Mouse (Mus musculus) heart, embryonic 13.5 days (tissue): ENCODE results near the gene Pard6b. TPM values are rescaled to one million over a fixed set of nuclear protein-coding genes. Genes with fewer than 3 reads are reported as not detected.
A peak's percentile ranks its signal among the peaks of the same experiment; 100 is the strongest.

Experiments
- ATAC-seq: fragments of 200-750 bp; cut with Nextera tagmentation; 2 replicates; pipeline ENCODE4 v1.8.0; 2017; ENCODE audit warnings: moderate TSS enrichment; ENCODE audit not compliant: insufficient number of reproducible peaks, low FRiP score, low TSS enrichment; ENCODE audit errors: extremely low read depth
- H3K27ac ChIP-seq: fragments of 300-500 bp; sonication (generic); replicated peaks from 2 replicates; pipeline ENCODE4 v1.5.1; 2015; ENCODE audit warnings: moderate library complexity, mild to moderate bottlenecking, inconsistent platforms
- H3K27me3 ChIP-seq: fragments of 300-500 bp; sonication (generic); replicated peaks from 2 replicates; pipeline ENCODE4 v1.6.1; 2015; ENCODE audit warnings: mild to moderate bottlenecking, inconsistent platforms
- H3K36me3 ChIP-seq: fragments of 300-500 bp; sonication (generic); 2 replicates; pipeline ENCODE4 v1.6.1; 2015; ENCODE audit warnings: mild to moderate bottlenecking, inconsistent platforms
- H3K4me1 ChIP-seq: fragments of 300-500 bp; sonication (generic); 2 replicates; pipeline ENCODE4 v1.6.1; 2015; ENCODE audit warnings: inconsistent platforms
- H3K4me2 ChIP-seq: fragments of 300-500 bp; sonication (generic); 2 replicates; pipeline ENCODE4 v1.6.1; 2015; ENCODE audit warnings: inconsistent platforms, mild to moderate bottlenecking, moderate library complexity
- H3K4me3 ChIP-seq: fragments of 300-500 bp; sonication (generic); 2 replicates; pipeline ENCODE4 v1.5.1; 2015; ENCODE audit warnings: moderate library complexity, mild to moderate bottlenecking, inconsistent platforms
- H3K9ac ChIP-seq: fragments of 300-500 bp; sonication (generic); 2 replicates; pipeline ENCODE4 v1.6.1; 2015; ENCODE audit warnings: inconsistent platforms, mild to moderate bottlenecking, moderate library complexity
- H3K9me3 ChIP-seq: fragments of 300-500 bp; sonication (generic); 2 replicates; pipeline ENCODE4 v1.6.1; 2016; ENCODE audit warnings: inconsistent platforms
- WGBS: fragments of 180-500 bp; shearing (Covaris S2); methylation state at CpG from one replicate; pipeline ENCODE4 v1.1.7; 2015; ENCODE audit warnings: mixed read lengths; 5-methylcytosine and 5-hydroxymethylcytosine counted together
- microRNA-seq: library from miRNA; unstranded; fragments of <30 nt; microRNA quantifications from one replicate; pipeline ENCODE4, GENCODE M21; 2016
- polyA plus RNA-seq: library from polyadenylated mRNA; unstranded; fragments of >200 nt; fragmentation: Nextera tagmentation; extraction: Ambion mirVana; gene quantifications from 2 replicates; pipeline ENCODE4 v1.2.1, GENCODE M21; 2015

Gene Pard6b
- polyA plus RNA-seq, 1 experiment from 2014 or later: 7.3 TPM

DNA sequence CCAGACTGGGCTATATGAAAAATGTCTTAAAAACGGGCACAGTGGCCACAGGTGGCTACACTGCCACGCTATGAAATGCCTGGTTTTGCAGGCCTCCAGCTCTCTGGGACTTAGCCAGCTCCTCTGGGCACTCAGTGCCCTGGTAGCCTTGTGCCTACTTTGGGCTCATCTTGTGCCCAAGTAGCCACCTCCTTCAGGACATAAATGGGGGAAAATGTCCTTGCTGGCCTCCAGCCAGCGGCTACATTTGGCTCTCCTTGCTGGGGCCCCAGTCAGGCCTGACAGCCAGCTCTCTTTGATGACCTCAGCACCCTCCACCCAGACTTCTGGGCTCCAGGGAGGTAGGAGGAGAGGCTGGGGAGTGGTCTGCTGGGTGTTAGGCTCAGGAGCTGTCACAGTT lies 49.2 kb downstream of the Pard6b start:
- ATAC-seq: no peak
- 66% methylated on average over 3 of the region's 3 CpGs for WGBS
- H3K27ac ChIP-seq: peak overlapping the region; percentile 37

DNA sequence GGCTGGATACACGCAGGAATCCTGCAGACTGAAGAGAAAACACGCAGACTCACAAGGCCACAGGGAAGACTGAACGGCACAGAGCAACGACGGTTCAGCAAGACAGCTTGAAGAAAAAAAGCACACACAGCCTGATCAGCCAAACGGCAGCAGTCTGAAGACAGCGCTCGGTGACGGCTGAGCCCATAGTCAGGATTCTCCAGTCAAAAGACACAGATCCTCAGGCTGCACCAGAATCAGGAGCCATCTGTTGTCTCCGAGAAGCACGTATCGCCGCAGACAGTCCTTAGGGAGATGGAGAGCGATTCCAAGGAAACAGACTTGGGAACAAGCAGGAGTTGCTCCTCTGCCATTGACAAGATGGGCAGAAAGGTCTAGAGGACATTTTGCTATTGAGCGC lies 56.4 kb downstream of the Pard6b start:
- H3K9me3 ChIP-seq: no peaks in the 10 kb centered on the region
- H3K36me3 ChIP-seq: no peaks in the 10 kb centered on the region
- H3K4me3 ChIP-seq: no peak overlapping the region
- no peak overlapping the region for H3K4me2 ChIP-seq
- 70% methylated on average over 15 of the region's 15 CpGs for WGBS
- no peak overlapping the region for H3K27ac ChIP-seq
- ATAC-seq: no peak
- H3K27me3 ChIP-seq: no peaks in the 10 kb centered on the region
- no peaks in the 10 kb centered on the region for H3K4me1 ChIP-seq
- H3K9ac ChIP-seq: no peak overlapping the region

More for the DNA sequence above, 49.2 kb downstream of the Pard6b start:
- H3K4me1 ChIP-seq: peaks cover 34% of the 10 kb centered on the region
- H3K27me3 ChIP-seq: no peaks in the 10 kb centered on the region
- peak overlapping the region; percentile 41; the same call in 1 of the 2 replicates for H3K9ac ChIP-seq
- H3K9me3 ChIP-seq: no peaks in the 10 kb centered on the region
- no peaks in the 10 kb centered on the region for H3K36me3 ChIP-seq
- H3K4me2 ChIP-seq: no peak overlapping the region
- no peak overlapping the region for H3K4me3 ChIP-seq

DNA sequence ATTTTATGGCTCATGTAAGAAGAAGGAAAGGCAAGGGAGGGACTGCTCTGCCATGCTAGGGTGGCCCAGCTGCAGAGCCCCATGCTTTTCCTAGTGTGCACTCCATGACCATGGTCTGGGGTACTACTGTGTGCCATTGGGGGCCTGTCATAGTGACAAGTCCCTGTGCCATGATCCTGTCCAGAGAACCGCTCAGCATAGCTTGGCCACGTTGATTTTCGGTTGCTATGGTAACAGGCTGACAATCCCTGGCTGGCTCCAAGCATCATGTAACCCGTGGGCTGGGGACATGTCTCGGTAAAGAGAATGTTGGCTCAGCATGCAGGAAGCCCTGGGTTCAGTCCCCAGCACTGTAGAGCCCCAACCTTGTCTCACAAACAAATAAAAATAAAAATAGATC lies 63.0 kb downstream of the Pard6b start:
- WGBS: 33% methylated on average over 5 of the region's 5 CpGs
- Histone ChIP-seq H3K9me3 (no peaks in the 10 kb centered on the region), H3K4me3 (no peak overlapping the region), H3K4me1 (peaks cover 37% of the 10 kb centered on the region), H3K4me2 (no peak overlapping the region), H3K9ac (no peak overlapping the region), H3K36me3 (no peaks in the 10 kb centered on the region), H3K27ac (no peak overlapping the region), H3K27me3 (no peaks in the 10 kb centered on the region)
- no peak for ATAC-seq

GRCm38 (mm10) chr2:168145437-168145836 lies 64.6 kb downstream of the Pard6b start:
- peak overlapping the region; percentile 71 for H3K27ac ChIP-seq
- H3K4me2 ChIP-seq: no peak overlapping the region
- H3K4me1 ChIP-seq: peaks cover 37% of the 10 kb centered on the region
- H3K27me3 ChIP-seq: no peaks in the 10 kb centered on the region
- ATAC-seq: peak; percentile 67; the same call in 1 of the 2 replicates
- 19% methylated on average over 2 of the region's 2 CpGs for WGBS
- H3K36me3 ChIP-seq: no peaks in the 10 kb centered on the region
- H3K9ac ChIP-seq: peak overlapping the region; percentile 56; the same call in 1 of the 2 replicates
- no peaks in the 10 kb centered on the region for H3K9me3 ChIP-seq
- no peak overlapping the region for H3K4me3 ChIP-seq

DNA sequence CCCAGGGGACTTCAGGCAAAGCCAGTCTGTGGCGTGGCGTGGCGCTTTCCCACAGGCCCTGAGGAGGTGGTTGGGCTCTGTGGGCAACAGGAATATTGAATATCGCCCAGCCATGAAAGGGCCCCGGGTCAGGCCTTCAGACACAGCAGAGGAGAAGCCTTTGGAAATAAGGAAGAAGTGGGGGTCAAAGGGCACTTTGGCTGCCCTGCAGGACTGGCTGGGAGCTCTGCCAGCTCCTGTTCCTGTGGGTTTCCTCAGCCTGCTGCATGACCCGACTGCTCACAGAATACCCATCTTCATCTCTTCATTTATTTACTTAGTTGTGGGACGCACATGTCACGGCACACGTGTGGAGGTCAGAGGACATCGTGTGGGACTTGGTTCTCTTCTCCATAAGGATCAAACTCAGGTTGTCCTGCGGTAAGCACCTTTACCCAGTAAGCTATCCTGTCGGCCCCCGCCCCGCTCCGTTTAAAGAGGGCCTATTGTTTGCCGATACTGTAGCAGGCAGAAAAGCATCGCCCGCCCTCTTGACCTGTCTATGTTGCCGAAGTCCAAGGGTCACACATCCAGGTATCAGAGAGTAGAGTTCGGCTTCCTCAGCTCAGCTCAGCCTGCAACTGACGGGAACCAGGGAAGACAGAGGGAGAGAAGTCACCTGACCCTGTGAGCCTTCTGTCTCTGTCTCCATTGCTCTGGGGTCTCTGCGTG lies 67.1 kb downstream of the Pard6b start:
- 70% methylated on average over 22 of the region's 22 CpGs for WGBS
- Histone ChIP-seq H3K9ac (no peak overlapping the region), H3K4me2 (no peak overlapping the region), H3K27me3 (no peaks in the 10 kb centered on the region), H3K4me3 (no peak overlapping the region), H3K36me3 (no peaks in the 10 kb centered on the region), H3K27ac (no peak overlapping the region), H3K4me1 (peaks cover 37% of the 10 kb centered on the region), H3K9me3 (no peaks in the 10 kb centered on the region)
- ATAC-seq: no peak

DNA sequence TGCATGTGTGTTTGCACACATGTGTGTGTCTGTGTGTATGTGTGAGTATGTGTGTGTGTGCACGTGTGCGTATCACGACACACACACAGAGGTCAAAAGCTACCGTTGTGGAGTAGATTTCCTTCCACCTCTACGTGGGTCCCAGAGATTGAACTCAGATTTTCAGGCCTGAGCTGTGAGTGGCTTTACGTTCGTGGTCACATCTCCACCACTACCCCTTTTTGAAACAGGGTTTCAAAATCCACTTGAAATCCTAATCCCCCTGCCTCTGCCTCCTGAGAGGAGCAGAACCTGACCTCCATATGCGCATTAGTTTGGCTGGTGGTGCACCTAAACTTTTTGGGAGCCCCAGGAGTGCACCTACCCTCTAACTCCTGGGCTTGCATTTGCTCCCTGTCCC lies 68.4 kb downstream of the Pard6b start:
- no peak overlapping the region for H3K4me2 ChIP-seq
- WGBS: 90% methylated on average over 8 of the region's 8 CpGs
- no peaks in the 10 kb centered on the region for H3K36me3 ChIP-seq
- no peak overlapping the region for H3K4me3 ChIP-seq
- ATAC-seq: no peak
- H3K27ac ChIP-seq: no peak overlapping the region
- H3K9ac ChIP-seq: no peak overlapping the region
- no peaks in the 10 kb centered on the region for H3K9me3 ChIP-seq
- H3K4me1 ChIP-seq: peaks cover 36% of the 10 kb centered on the region
- no peaks in the 10 kb centered on the region for H3K27me3 ChIP-seq

Small RNA genes within 50 kb of the gene (microRNA-seq; reads per million reads assigned to microRNA genes)
- not detected for gene Gm24327

Other genes with a start within 250 kb of the Pard6b start
- 42.1 and 47.2 TPM in 2 replicates for gene Ptpn1, start 148.9 kb upstream of the Pard6b start, polyA plus RNA-seq
- gene Ripor3, start 70.4 kb upstream of the Pard6b start, polyA plus RNA-seq: 0.67 and 1.2 TPM in 2 replicates
- 1.8 TPM in 2 replicates for gene Adnp, start 126.1 kb downstream of the Pard6b start, polyA plus RNA-seq
- gene Gm20716, start 149.4 kb downstream of the Pard6b start, polyA plus RNA-seq: 11.7 and 12.3 TPM in 2 replicates
- gene Dpm1, start 149.6 kb downstream of the Pard6b start, polyA plus RNA-seq: 81.8 and 95.3 TPM in 2 replicates
- 4.2 and 4.4 TPM in 2 replicates for gene Mocs3, start 149.6 kb downstream of the Pard6b start, polyA plus RNA-seq
- 0.90 and 0.97 TPM in 2 replicates for gene Kcng1, start 200.7 kb downstream of the Pard6b start, polyA plus RNA-seq